Mouse (Mus musculus) small intestine, adult 2 months (tissue): ENCODE data around the gene Siah3.
"Not testable (repeated sequence)": the region's sequence is repeated elsewhere in the genome, so short reads cannot be mapped to it uniquely, and the experiment has no call there.

Experiments
- CTCF ChIP-seq: fragments of 200-500 bp; IDR thresholded peaks from 2 replicates; pipeline ENCODE4 v1.5.1; 2012; ENCODE audit warnings: low read depth, mild to moderate bottlenecking, control low read depth, inconsistent platforms, low read length, moderate library complexity, mixed read lengths; ENCODE audit not compliant: insufficient replicate concordance, insufficient read length; ENCODE audit errors: extremely low read depth
- POLR2A ChIP-seq: fragments of 200-500 bp; IDR thresholded peaks from 2 replicates; pipeline ENCODE4 v1.6.1; 2012; ENCODE audit warnings: low read depth, mild to moderate bottlenecking, control low read depth, inconsistent platforms, low read length, moderate library complexity

DNA sequence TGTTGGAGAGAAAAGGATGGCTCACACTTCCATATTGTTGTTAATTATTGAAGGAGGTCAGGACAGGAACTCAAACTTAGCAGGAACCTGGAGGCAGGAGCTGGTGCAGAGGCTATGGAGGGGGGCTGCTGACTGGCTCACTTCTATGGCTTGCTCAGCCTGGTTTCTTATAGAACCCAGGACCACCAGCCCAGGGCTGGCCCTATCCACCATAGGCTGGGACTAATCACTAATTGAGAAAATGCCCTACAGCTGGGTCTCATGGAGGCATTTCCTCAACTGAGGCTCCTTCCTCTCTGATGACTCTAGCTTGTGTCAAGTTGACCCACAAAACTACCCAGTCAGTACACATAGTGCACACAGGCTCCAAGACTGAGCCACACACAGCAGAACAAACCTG lies 9.5 kb upstream of the Siah3 start:
- not testable (repeated sequence) for TF ChIP-seq CTCF, POLR2A
